Mouse (Mus musculus): ENCODE results near the gene Flt1.
"Not testable (repeated sequence)": the region's sequence is repeated elsewhere in the genome, so short reads cannot be mapped to it uniquely, and the experiment has no call there.

Flt1 gene

GRCm38 (mm10) chr5:147665946-147666345 lies 59.9 kb downstream of the Flt1 start:
- DNase-seq (ENCODE audit: low spot score), result no peak

- no peak for DNase-seq (ENCODE audit: low spot score)
These were observed 60.4 kb downstream of the Flt1 start for GRCm38 (mm10) chr5:147665381-147665780.

GRCm38 (mm10) chr5:147659909-147660308 lies 65.9 kb downstream of the Flt1 start:
- no peak for DNase-seq (ENCODE audit: low spot score)

- DNase-seq (ENCODE audit: low spot score), result no peak
These were observed 67.6 kb downstream of the Flt1 start for GRCm38 (mm10) chr5:147657882-147658855.

GRCm38 (mm10) chr5:147655761-147656160 lies 70.0 kb downstream of the Flt1 start:
- no peak for DNase-seq (ENCODE audit: low spot score)

- no peak for DNase-seq (ENCODE audit: low spot score)
These were observed 74.6 kb downstream of the Flt1 start for GRCm38 (mm10) chr5:147651233-147651632.

- DNase-seq (ENCODE audit: low spot score), result no peak
These were observed 79.4 kb downstream of the Flt1 start for GRCm38 (mm10) chr5:147646351-147646929.

GRCm38 (mm10) chr5:147645001-147645645 lies 80.7 kb downstream of the Flt1 start:
- peak; percentile 74 for DNase-seq (ENCODE audit: low spot score)

- DNase-seq (ENCODE audit: low spot score), result no peak
These were observed 84.4 kb downstream of the Flt1 start for GRCm38 (mm10) chr5:147641452-147641851.

- no peak for DNase-seq (ENCODE audit: low spot score)
These were observed 85.9 kb downstream of the Flt1 start for GRCm38 (mm10) chr5:147639940-147640339.

GRCm38 (mm10) chr5:147636676-147637075 lies 89.1 kb downstream of the Flt1 start:
- DNase-seq (ENCODE audit: low spot score), result no peak

- no peak for DNase-seq (ENCODE audit: low spot score)
These were observed 89.9 kb downstream of the Flt1 start for GRCm38 (mm10) chr5:147635883-147636282.

GRCm38 (mm10) chr5:147634016-147634415 lies 91.8 kb downstream of the Flt1 start:
- no peak for DNase-seq (ENCODE audit: low spot score)

- DNase-seq (ENCODE audit: low spot score), result no peak
These were observed 93.1 kb downstream of the Flt1 start for GRCm38 (mm10) chr5:147632716-147633115.

GRCm38 (mm10) chr5:147630426-147631290 lies 95.2 kb downstream of the Flt1 start:
- no peak for DNase-seq (ENCODE audit: low spot score)

- DNase-seq (ENCODE audit: low spot score), result no peak
These were observed 98.9 kb downstream of the Flt1 start for GRCm38 (mm10) chr5:147626944-147627343.

GRCm38 (mm10) chr5:147623747-147624146 lies 102.1 kb downstream of the Flt1 start:
- no peak for DNase-seq (ENCODE audit: low spot score)

GRCm38 (mm10) chr5:147620178-147620577 lies 105.6 kb downstream of the Flt1 start:
- DNase-seq (ENCODE audit: low spot score), result no peak

- no peak for DNase-seq (ENCODE audit: low spot score)
These were observed 107.6 kb downstream of the Flt1 start for GRCm38 (mm10) chr5:147618243-147618642.

GRCm38 (mm10) chr5:147616450-147616849 lies 109.4 kb downstream of the Flt1 start:
- DNase-seq (ENCODE audit: low spot score), result no peak

- no peak for DNase-seq (ENCODE audit: low spot score)
These were observed 111.2 kb downstream of the Flt1 start for GRCm38 (mm10) chr5:147614659-147615058.

- not testable (repeated sequence) for DNase-seq (ENCODE audit: low spot score)
These were observed 114.5 kb downstream of the Flt1 start for GRCm38 (mm10) chr5:147611348-147611747.

Data from testis, postnatal 10 days (tissue).